Mouse (Mus musculus) liver, embryonic 16.5 days (tissue): ENCODE data around the gene Ehbp1. TPM values are rescaled to one million over a fixed set of nuclear protein-coding genes. Genes with fewer than 3 reads are reported as not detected.

Experiments
- ATAC-seq: fragments of 200-750 bp; cut with Nextera tagmentation; 2 replicates; pipeline ENCODE4 v1.8.0; 2017; ENCODE audit warnings: low read depth, mild to moderate bottlenecking, moderate number of reproducible peaks, moderate library complexity
- H3K27ac ChIP-seq: fragments of 300-500 bp; sonication (generic); 2 replicates; pipeline ENCODE4 v1.5.1; 2014; ENCODE audit warnings: mild to moderate bottlenecking, low read length
- H3K27me3 ChIP-seq: fragments of 300-500 bp; sonication (generic); 2 replicates; pipeline ENCODE4 v1.6.1; 2014; ENCODE audit warnings: low read depth, low read length, mixed read lengths; ENCODE audit not compliant: control insufficient read depth, insufficient read depth
- H3K36me3 ChIP-seq: fragments of 300-500 bp; sonication (generic); 2 replicates; pipeline ENCODE4 v1.6.1; 2014; ENCODE audit warnings: mild to moderate bottlenecking; ENCODE audit not compliant: control insufficient read depth, insufficient read depth
- H3K4me1 ChIP-seq: fragments of 300-500 bp; sonication (generic); 2 replicates; pipeline ENCODE4 v1.6.1; 2014; ENCODE audit warnings: low read depth, low read length, mixed read lengths; ENCODE audit not compliant: control insufficient read depth
- H3K4me2 ChIP-seq: fragments of 300-500 bp; sonication (generic); 2 replicates; pipeline ENCODE4 v1.6.1; 2014; ENCODE audit warnings: low read depth, low read length, mixed read lengths
- H3K4me3 ChIP-seq: fragments of 300-500 bp; sonication (generic); 2 replicates; pipeline ENCODE4 v1.5.1; 2014; ENCODE audit warnings: low read depth, mild to moderate bottlenecking, low read length
- H3K9ac ChIP-seq: fragments of 300-500 bp; sonication (generic); 2 replicates; pipeline ENCODE4 v1.6.1; 2014; ENCODE audit warnings: low read depth, low read length
- H3K9me3 ChIP-seq: fragments of 300-500 bp; sonication (generic); replicated peaks from 2 replicates; pipeline ENCODE4 v1.6.1; 2016; ENCODE audit warnings: low read length; ENCODE audit not compliant: control insufficient read depth
- WGBS: fragments of 180-500 bp; shearing (Covaris S2); extraction: QIAGEN DNeasy Blood & Tissue Kit; methylation state at CpG from one replicate; pipeline ENCODE4 v1.1.7; 2014; ENCODE audit not compliant: insufficient replicate concordance; 5-methylcytosine and 5-hydroxymethylcytosine counted together
- polyA plus RNA-seq: library from polyadenylated mRNA; unstranded; fragments of >200 nt; fragmentation: Nextera tagmentation; extraction: Ambion mirVana; gene quantifications from 2 replicates; pipeline ENCODE4 v1.2.1, GENCODE M21; 2015

Gene Ehbp1
- polyA plus RNA-seq, 1 experiment from 2014 or later: 3.1 TPM

- H3K27ac ChIP-seq: no peak overlapping the region
- ATAC-seq: no peak
- no peaks in the 10 kb centered on the region for H3K36me3 ChIP-seq
- no peak overlapping the region for H3K4me3 ChIP-seq
- no peaks in the 10 kb centered on the region; the same call in 1 of the 2 replicates for H3K4me1 ChIP-seq
- H3K4me2 ChIP-seq: no peak overlapping the region
- no peaks in the 10 kb centered on the region for H3K9me3 ChIP-seq
- WGBS: 60% methylated on average over 4 of the region's 4 CpGs
- H3K9ac ChIP-seq: no peak overlapping the region
- H3K27me3 ChIP-seq: no peaks in the 10 kb centered on the region
Observed at GRCm38 (mm10) chr11:22196776-22197175, 145.3 kb downstream of the Ehbp1 start.

- H3K4me1 ChIP-seq: no peaks in the 10 kb centered on the region; the same call in 1 of the 2 replicates
- no peak overlapping the region; the same call in 1 of the 2 replicates for H3K27ac ChIP-seq
- H3K4me2 ChIP-seq: no peak overlapping the region
- H3K4me3 ChIP-seq: no peak overlapping the region
- no peak overlapping the region for H3K9ac ChIP-seq
- peak; percentile 89 for ATAC-seq
- no peaks in the 10 kb centered on the region for H3K9me3 ChIP-seq
- H3K36me3 ChIP-seq: no peaks in the 10 kb centered on the region
- 42% methylated on average over 3 of the region's 3 CpGs for WGBS
- no peaks in the 10 kb centered on the region for H3K27me3 ChIP-seq
Observed at GRCm38 (mm10) chr11:22194607-22195006, 147.5 kb downstream of the Ehbp1 start.

GRCm38 (mm10) chr11:22190576-22190975, 151.5 kb downstream of the Ehbp1 start:
- WGBS: 51% methylated on average over 3 of the region's 3 CpGs
- Histone ChIP-seq H3K27ac (no peak overlapping the region), H3K4me1 (no peaks in the 10 kb centered on the region; the same call in 1 of the 2 replicates), H3K36me3 (no peaks in the 10 kb centered on the region), H3K27me3 (no peaks in the 10 kb centered on the region), H3K9ac (no peak overlapping the region), H3K4me2 (no peak overlapping the region), H3K4me3 (no peak overlapping the region), H3K9me3 (no peaks in the 10 kb centered on the region)
- ATAC-seq: no peak

- WGBS: 53% methylated on average over 3 of the region's 3 CpGs
- no peaks in the 10 kb centered on the region for H3K27me3 ChIP-seq
- no peak overlapping the region for H3K27ac ChIP-seq
- no peaks in the 10 kb centered on the region; the same call in 1 of the 2 replicates for H3K4me1 ChIP-seq
- H3K9ac ChIP-seq: no peak overlapping the region
- no peak overlapping the region for H3K4me3 ChIP-seq
- no peak overlapping the region for H3K4me2 ChIP-seq
- no peak for ATAC-seq
- H3K9me3 ChIP-seq: no peaks in the 10 kb centered on the region
- H3K36me3 ChIP-seq: no peaks in the 10 kb centered on the region
Observed at GRCm38 (mm10) chr11:22189970-22190369, 152.1 kb downstream of the Ehbp1 start.

GRCm38 (mm10) chr11:22181530-22182501, 160.3 kb downstream of the Ehbp1 start:
- Histone ChIP-seq H3K4me2 (peak overlapping the region; percentile 18; the same call in 1 of the 2 replicates), H3K9me3 (no peaks in the 10 kb centered on the region), H3K4me3 (no peak overlapping the region), H3K27me3 (no peaks in the 10 kb centered on the region), H3K4me1 (peaks cover 12% of the 10 kb centered on the region), H3K27ac (peak overlapping the region; percentile 75), H3K36me3 (no peaks in the 10 kb centered on the region), H3K9ac (no peak overlapping the region)
- peak; percentile 82 for ATAC-seq
- WGBS: 28% methylated on average over 8 of the region's 8 CpGs

GRCm38 (mm10) chr11:22180146-22180545, 161.9 kb downstream of the Ehbp1 start:
- peaks cover 12% of the 10 kb centered on the region for H3K4me1 ChIP-seq
- ATAC-seq: no peak
- no peak overlapping the region for H3K27ac ChIP-seq
- H3K4me2 ChIP-seq: no peak overlapping the region
- no peak overlapping the region for H3K9ac ChIP-seq
- H3K9me3 ChIP-seq: no peaks in the 10 kb centered on the region
- no peaks in the 10 kb centered on the region for H3K36me3 ChIP-seq
- no peak overlapping the region for H3K4me3 ChIP-seq
- no peaks in the 10 kb centered on the region for H3K27me3 ChIP-seq

- Histone ChIP-seq H3K4me3 (peak overlapping the region; percentile 17; the same call in 1 of the 2 replicates), H3K27me3 (no peaks in the 10 kb centered on the region), H3K4me2 (peak overlapping the region; percentile 41; the same call in 1 of the 2 replicates), H3K27ac (peak overlapping the region; percentile 84), H3K9ac (no peak overlapping the region), H3K36me3 (no peaks in the 10 kb centered on the region), H3K9me3 (no peaks in the 10 kb centered on the region), H3K4me1 (peaks cover 12% of the 10 kb centered on the region)
- peak; percentile 93 for ATAC-seq
- WGBS: 22% methylated on average over 1 of the region's 1 CpGs
Observed at GRCm38 (mm10) chr11:22178569-22178968, 163.5 kb downstream of the Ehbp1 start.

- ATAC-seq: no peak
- H3K36me3 ChIP-seq: no peaks in the 10 kb centered on the region; the same call in 1 of the 2 replicates
- H3K4me2 ChIP-seq: no peak overlapping the region
- H3K9ac ChIP-seq: no peak overlapping the region
- 77% methylated on average over 3 of the region's 3 CpGs for whole genome bisulfite sequencing
- H3K27ac ChIP-seq: no peak overlapping the region
- H3K4me1 ChIP-seq: peaks cover 9% of the 10 kb centered on the region
- H3K4me3 ChIP-seq: no peak overlapping the region
- H3K9me3 ChIP-seq: no peaks in the 10 kb centered on the region
- H3K27me3 ChIP-seq: no peaks in the 10 kb centered on the region
Observed at GRCm38 (mm10) chr11:22174311-22174710, 167.8 kb downstream of the Ehbp1 start.
